Mouse (Mus musculus) embryo, embryonic 11 days (tissue): ENCODE data around the gene Hist1h4j.

Experiments
- DNase-seq: peaks from one replicate; pipeline ENCODE4 v3.0.0-alpha.2; 2015

Hist1h4j gene

GRCm38 (mm10) chr13:21782361-21783254, 47.7 kb downstream of the Hist1h4j start:
- peak; percentile 75 for DNase-seq

- peak; percentile 88 for DNase-seq
These were observed 48.4 kb downstream of the Hist1h4j start, which contains the start of gene Hist1h3i for GRCm38 (mm10) chr13:21783255-21783617. Gene Hist1h3i, minus strand, starts transcription at chr13:21783370.

GRCm38 (mm10) chr13:21783734-21784161, 48.9 kb downstream of the Hist1h4j start:
- peak; percentile 78 for DNase-seq

- peak; percentile 34 for DNase-seq
These were observed 49.4 kb downstream of the Hist1h4j start for GRCm38 (mm10) chr13:21784311-21784710.
